Mouse (Mus musculus) liver, embryonic 11.5 days (tissue): ENCODE data around the gene Samd4b. TPM values are rescaled to one million over a fixed set of nuclear protein-coding genes. Genes with fewer than 3 reads are reported as not detected.

Experiments used
- ATAC-seq: fragments of 200-750 bp; cut with Nextera tagmentation; replicated peaks from 2 replicates; pipeline ENCODE4 v1.8.0; 2017; ENCODE audit warnings: moderate number of reproducible peaks, mild to moderate bottlenecking, moderate TSS enrichment, moderate library complexity; ENCODE audit not compliant: low FRiP score
- DNase-seq: peaks from one replicate; pipeline ENCODE4 v3.0.0-alpha.2; 2017; ENCODE audit warnings: low spot score
- H3K27ac ChIP-seq: fragments of 300-500 bp; sonication (generic); 2 replicates; pipeline ENCODE4 v1.5.1; 2014; ENCODE audit warnings: mild to moderate bottlenecking, low read depth, low read length, control low read depth
- H3K27me3 ChIP-seq: fragments of 300-500 bp; sonication (generic); replicated peaks from 2 replicates; pipeline ENCODE4 v1.6.1; 2014; ENCODE audit warnings: low read length, mixed read lengths; ENCODE audit not compliant: control insufficient read depth, insufficient read depth
- H3K36me3 ChIP-seq: fragments of 300-500 bp; sonication (generic); 2 replicates; pipeline ENCODE4 v1.6.1; 2014; ENCODE audit warnings: mild to moderate bottlenecking, low read length, moderate library complexity, mixed read lengths; ENCODE audit not compliant: control insufficient read depth, insufficient read depth
- H3K4me1 ChIP-seq: fragments of 300-500 bp; sonication (generic); replicated peaks from 2 replicates; pipeline ENCODE4 v1.6.1; 2014; ENCODE audit warnings: low read length, mixed read lengths; ENCODE audit not compliant: control insufficient read depth, insufficient read depth
- H3K4me2 ChIP-seq: fragments of 300-500 bp; sonication (generic); 2 replicates; pipeline ENCODE4 v1.6.1; 2014; ENCODE audit warnings: mild to moderate bottlenecking, control low read depth, moderate library complexity
- H3K4me3 ChIP-seq: fragments of 300-500 bp; sonication (generic); 2 replicates; pipeline ENCODE4 v1.5.1; 2014; ENCODE audit warnings: low read depth, low read length, control low read depth
- H3K9ac ChIP-seq: fragments of 300-500 bp; sonication (generic); 2 replicates; pipeline ENCODE4 v1.6.1; 2014; ENCODE audit warnings: low read depth, low read length, control low read depth
- H3K9me3 ChIP-seq: fragments of 300-500 bp; sonication (generic); 2 replicates; pipeline ENCODE4 v1.6.1; 2016; ENCODE audit warnings: low read length, inconsistent platforms, mixed read lengths; ENCODE audit not compliant: control insufficient read depth
- WGBS: fragments of 180-500 bp; shearing (Covaris S2); extraction: QIAGEN DNeasy Blood & Tissue Kit; methylation state at CpG from one replicate; pipeline ENCODE4 v1.1.7; 2014; 5-methylcytosine and 5-hydroxymethylcytosine counted together
- polyA plus RNA-seq: library from polyadenylated mRNA; unstranded; fragments of >200 nt; fragmentation: Nextera tagmentation; extraction: Ambion mirVana; gene quantifications from 2 replicates; pipeline ENCODE4 v1.2.1, GENCODE M21; 2014

Gene Samd4b
- polyA plus RNA-seq, 1 experiment from 2014 or later, result 18.6 TPM

- 43% methylated on average over 4 of the region's 4 CpGs for WGBS
- Histone ChIP-seq H3K27ac (peak overlapping the region; percentile 87), H3K4me3 (no peak overlapping the region), H3K36me3 (no peaks in the 10 kb centered on the region), H3K4me1 (peaks cover 74% of the 10 kb centered on the region), H3K9me3 (no peaks in the 10 kb centered on the region), H3K9ac (peak overlapping the region; percentile 31; the same call in 1 of the 2 replicates), H3K27me3 (no peaks in the 10 kb centered on the region), H3K4me2 (peak overlapping the region; percentile 50)
- DNase-seq (no peak), ATAC-seq (peak; percentile 51)
Measured at GRCm38 (mm10) chr7:28584468-28584867, 13.5 kb downstream of the Samd4b start.

- Histone ChIP-seq H3K27ac (peak overlapping the region; percentile 87), H3K9me3 (no peaks in the 10 kb centered on the region), H3K36me3 (no peaks in the 10 kb centered on the region), H3K4me2 (peak overlapping the region; percentile 50), H3K27me3 (no peaks in the 10 kb centered on the region), H3K4me1 (peaks cover 82% of the 10 kb centered on the region), H3K9ac (peak overlapping the region; percentile 43), H3K4me3 (no peak overlapping the region)
- no peak for DNase-seq
- ATAC-seq, result peak; percentile 62
- 54% methylated on average over 8 of the region's 8 CpGs for WGBS
Measured at GRCm38 (mm10) chr7:28583570-28584344, 14.2 kb downstream of the Samd4b start.

DNA sequence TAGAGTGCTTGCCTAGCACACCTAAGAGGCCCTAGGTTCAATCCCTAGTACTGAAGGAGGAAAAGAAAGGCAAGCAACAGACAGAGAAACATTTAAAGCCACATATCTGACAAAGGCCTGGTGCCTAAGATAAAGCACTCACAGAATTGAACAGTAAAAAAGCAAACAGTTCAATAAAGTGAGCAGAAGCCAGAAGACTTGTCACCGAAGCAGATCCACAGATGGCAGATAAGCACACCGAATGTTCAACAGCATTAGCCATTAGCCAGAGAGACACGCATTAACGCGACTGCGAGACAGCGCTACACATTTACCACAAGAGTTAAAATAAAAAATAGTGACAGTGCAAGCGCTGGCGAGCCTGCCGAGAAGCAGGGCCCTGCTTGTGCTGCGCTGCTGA lies 15.1 kb downstream of the Samd4b start:
- Histone ChIP-seq H3K27ac (peak overlapping the region; percentile 87), H3K4me1 (peaks cover 85% of the 10 kb centered on the region), H3K36me3 (no peaks in the 10 kb centered on the region), H3K4me2 (peak overlapping the region; percentile 50), H3K9ac (0 out of 2 replicates have a peak overlapping the region, but pooled peaks have one; percentile 43), H3K27me3 (no peaks in the 10 kb centered on the region), H3K9me3 (no peaks in the 10 kb centered on the region), H3K4me3 (no peak overlapping the region)
- no peak for ATAC-seq
- WGBS, result 51% methylated on average over 11 of the region's 11 CpGs
- DNase-seq, result no peak

DNA sequence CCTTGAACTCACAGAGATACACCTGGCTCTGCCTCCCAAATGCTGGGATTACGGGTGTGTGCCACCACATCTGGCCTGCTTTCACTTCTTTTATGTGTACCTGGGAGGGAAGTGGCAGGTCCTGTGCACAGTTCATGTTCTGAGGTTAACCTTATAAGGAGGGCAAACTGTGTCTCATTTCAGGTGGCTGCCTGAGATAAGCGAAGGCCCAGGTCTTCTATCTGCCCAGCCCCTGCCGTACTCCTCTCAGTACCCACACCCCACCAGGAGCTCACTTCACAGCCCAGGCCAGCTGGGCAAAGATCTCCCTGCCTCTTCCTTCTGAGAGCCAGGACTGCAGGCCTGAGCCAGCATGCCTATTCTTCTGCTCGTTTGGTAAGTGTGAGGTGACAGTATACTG lies 16.2 kb downstream of the Samd4b start:
- no peak for DNase-seq
- 59% methylated on average over 4 of the region's 4 CpGs for WGBS
- no peak overlapping the region for H3K4me3 ChIP-seq

GRCm38 (mm10) chr7:28579826-28580225 lies 18.1 kb downstream of the Samd4b start:
- DNase-seq (no peak), ATAC-seq (no peak)
- 80% methylated on average over 5 of the region's 5 CpGs for WGBS
- H3K9me3 ChIP-seq, result no peaks in the 10 kb centered on the region
- peaks cover 90% of the 10 kb centered on the region for H3K4me1 ChIP-seq
- no peaks in the 10 kb centered on the region for H3K27me3 ChIP-seq
- H3K4me3 ChIP-seq, result no peak overlapping the region
- no peak overlapping the region for H3K4me2 ChIP-seq
- H3K36me3 ChIP-seq, result no peaks in the 10 kb centered on the region
- 0 out of 2 replicates have a peak overlapping the region, but pooled peaks have one; percentile 29 for H3K27ac ChIP-seq
- H3K9ac ChIP-seq, result no peak overlapping the region

More for the DNA sequence above, 16.2 kb downstream of the Samd4b start:
- H3K36me3 ChIP-seq, result no peaks in the 10 kb centered on the region
- peak overlapping the region; percentile 87 for H3K27ac ChIP-seq
- H3K9ac ChIP-seq, result peak overlapping the region; percentile 46
- ATAC-seq, result peak; percentile 91
- H3K27me3 ChIP-seq, result no peaks in the 10 kb centered on the region
- H3K4me2 ChIP-seq, result peak overlapping the region; percentile 50
- no peaks in the 10 kb centered on the region for H3K9me3 ChIP-seq
- H3K4me1 ChIP-seq, result peaks cover 85% of the 10 kb centered on the region

GRCm38 (mm10) chr7:28578543-28579053 lies 19.3 kb downstream of the Samd4b start:
- Histone ChIP-seq H3K27ac (no peak overlapping the region), H3K27me3 (no peaks in the 10 kb centered on the region), H3K4me1 (peaks cover 90% of the 10 kb centered on the region), H3K9ac (no peak overlapping the region), H3K4me3 (no peak overlapping the region), H3K9me3 (no peaks in the 10 kb centered on the region), H3K36me3 (no peaks in the 10 kb centered on the region), H3K4me2 (no peak overlapping the region)
- 72% methylated on average over 5 of the region's 5 CpGs for WGBS
- no peak for DNase-seq
- no peak for ATAC-seq

DNA sequence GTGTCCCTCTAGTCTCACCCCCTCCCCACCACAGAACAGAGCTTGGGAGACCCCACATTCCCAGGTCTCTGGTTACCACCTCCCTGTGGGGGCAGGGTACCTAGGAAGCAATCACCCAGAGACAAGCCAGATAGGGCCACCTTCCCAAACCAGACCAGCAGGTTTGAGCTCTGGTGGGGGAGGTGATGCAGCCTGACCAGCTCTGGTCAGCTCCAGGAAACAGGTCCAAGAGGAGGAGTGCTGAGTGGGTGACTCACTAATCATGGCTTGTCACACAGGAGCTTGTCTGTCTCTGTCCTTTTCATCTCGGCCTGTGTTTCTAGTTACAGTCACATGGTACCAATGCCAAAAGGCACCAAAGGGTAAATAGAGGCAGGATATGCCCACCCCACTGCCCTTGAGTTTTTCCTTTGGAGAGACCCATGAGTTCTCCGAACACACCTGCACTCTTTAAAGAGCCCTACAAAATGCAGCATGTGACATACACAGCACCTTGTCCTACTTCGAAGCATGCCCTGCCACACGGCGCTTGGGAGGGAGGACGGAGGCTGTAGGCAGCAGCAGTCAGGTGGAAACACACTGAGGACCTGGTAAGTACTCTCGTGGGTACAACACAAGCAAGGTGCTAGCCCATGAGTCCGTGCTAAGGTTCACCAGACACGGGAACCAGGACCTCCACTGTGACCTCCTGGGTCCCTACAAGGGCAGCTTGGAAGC lies 20.0 kb downstream of the Samd4b start:
- peaks cover 90% of the 10 kb centered on the region for H3K4me1 ChIP-seq
- ATAC-seq, result no peak
- H3K36me3 ChIP-seq, result no peaks in the 10 kb centered on the region
- no peak for DNase-seq
- no peak overlapping the region for H3K4me2 ChIP-seq
- no peak overlapping the region for H3K4me3 ChIP-seq
- peak overlapping the region; percentile 68; the same call in 1 of the 2 replicates for H3K27ac ChIP-seq
- no peak overlapping the region for H3K9ac ChIP-seq
- H3K9me3 ChIP-seq, result no peaks in the 10 kb centered on the region
- 72% methylated on average over 9 of the region's 9 CpGs for WGBS
- no peaks in the 10 kb centered on the region for H3K27me3 ChIP-seq

- H3K4me2 ChIP-seq, result peak overlapping the region; percentile 35
- no peaks in the 10 kb centered on the region for H3K27me3 ChIP-seq
- peak overlapping the region; percentile 12; the same call in 1 of the 2 replicates for H3K9ac ChIP-seq
- peak overlapping the region; percentile 68 for H3K27ac ChIP-seq
- ATAC-seq (peak; percentile 62), DNase-seq (no peak)
- no peaks in the 10 kb centered on the region for H3K36me3 ChIP-seq
- WGBS, result 57% methylated on average over 5 of the region's 5 CpGs
- no peak overlapping the region for H3K4me3 ChIP-seq
- H3K4me1 ChIP-seq, result peaks cover 82% of the 10 kb centered on the region
- H3K9me3 ChIP-seq, result no peaks in the 10 kb centered on the region
Measured at GRCm38 (mm10) chr7:28576271-28576914, 21.6 kb downstream of the Samd4b start.
